Mouse (Mus musculus) gastrocnemius, postnatal 10 days (tissue): ENCODE results near the gene Zfp708. TPM values are rescaled to one million over a fixed set of nuclear protein-coding genes. Genes with fewer than 3 reads are reported as not detected.

Experiments
- total RNA-seq, 2 experiments: library from RNA; stranded (reverse); gene quantifications; 2 replicates each; pipeline ENCODE4 v1.2.3; 2021

Zfp708 gene
- total RNA-seq, 2 experiments from 2014 or later: 1.5 to 1.6 TPM

Other genes with a start within 250 kb of the Zfp708 start
- gene Gm10767, start 193.1 kb downstream of the Zfp708 start, total RNA-seq: under 1 TPM; 0.56 to 0.63 TPM
- 1 to 10 TPM in 1 of 2 experiments, under 1 TPM in 1; 0.92 to 1.5 TPM for gene Zfp712, start 36.8 kb downstream of the Zfp708 start, total RNA-seq
- gene Gm28557, start 10.6 kb upstream of the Zfp708 start, total RNA-seq: 1 to 10 TPM; 1.1 to 2.1 TPM
- under 1 TPM; 0.38 to 0.56 TPM for gene Rslcan18, start 18.3 kb upstream of the Zfp708 start, total RNA-seq
- 1 to 10 TPM; 3.6 TPM for gene Zfp759, start 23.7 kb upstream of the Zfp708 start, total RNA-seq
- 1 to 10 TPM; 1.4 to 2.1 TPM for gene Rsl1, start 75.2 kb upstream of the Zfp708 start, total RNA-seq
- gene Zfp455, start 96.5 kb upstream of the Zfp708 start, total RNA-seq: under 1 TPM; 0.66 to 0.72 TPM
- 1 to 10 TPM; 1.9 to 2.3 TPM for gene Zfp458, start 180.5 kb upstream of the Zfp708 start, total RNA-seq
- gene Zfp457, start 208.5 kb upstream of the Zfp708 start, total RNA-seq: 1 to 10 TPM; 1.4 to 1.7 TPM
- 1 to 10 TPM; 1.5 to 2.0 TPM for gene Zfp595, start 234.6 kb upstream of the Zfp708 start, total RNA-seq